Mouse (Mus musculus): Measurements from ENCODE around the gene Pdxp. TPM values are rescaled to one million over a fixed set of nuclear protein-coding genes. Genes with fewer than 3 reads are reported as not detected.

Pdxp gene
- polyA plus RNA-seq, 1 experiment from 2014 or later: 36.8 TPM

GRCm38 (mm10) chr15:78915660-78916017 is 1.9 kb downstream of the Pdxp start:
- no peaks in the 10 kb centered on the region for H3K9me3 ChIP-seq
- H3K4me3 ChIP-seq (replicated peaks): peak overlapping the region; percentile 85
- no peak overlapping the region for H3K27ac ChIP-seq
- H3K27me3 ChIP-seq: no peaks in the 10 kb centered on the region
- H3K4me1 ChIP-seq (replicated peaks): peaks cover 24% of the 10 kb centered on the region
- peak overlapping the region; percentile 49; the same call in 1 of the 2 replicates for H3K9ac ChIP-seq (replicated peaks)
- H3K36me3 ChIP-seq: peaks cover 47% of the 10 kb centered on the region
- WGBS: 8% methylated on average over 8 of the region's 8 CpGs
- ATAC-seq (ENCODE audit: insufficient number of reproducible peaks, insufficient read depth, low FRiP score, low TSS enrichment, low read depth): no peak
- peak overlapping the region; percentile 92 for H3K4me2 ChIP-seq

- peak overlapping the region; percentile 49 for H3K9ac ChIP-seq (replicated peaks)
- no peaks in the 10 kb centered on the region for H3K9me3 ChIP-seq
- peak overlapping the region; percentile 92 for H3K4me2 ChIP-seq
- peaks cover 24% of the 10 kb centered on the region for H3K4me1 ChIP-seq (replicated peaks)
- H3K36me3 ChIP-seq: peaks cover 41% of the 10 kb centered on the region
- 60% methylated on average over 12 of the region's 12 CpGs for WGBS
- H3K4me3 ChIP-seq (replicated peaks): peak overlapping the region; percentile 85
- ATAC-seq (ENCODE audit: insufficient number of reproducible peaks, insufficient read depth, low FRiP score, low TSS enrichment, low read depth): no peak
- H3K27ac ChIP-seq: no peak overlapping the region
- H3K27me3 ChIP-seq: no peaks in the 10 kb centered on the region
These were observed 2.5 kb downstream of the Pdxp start for GRCm38 (mm10) chr15:78916052-78916826.

- Histone ChIP-seq H3K27me3 (no peaks in the 10 kb centered on the region), H3K36me3 (peaks cover 32% of the 10 kb centered on the region), H3K4me2 (no peak overlapping the region), H3K9ac (replicated peaks) (no peak overlapping the region), H3K4me1 (replicated peaks) (peaks cover 24% of the 10 kb centered on the region), H3K4me3 (replicated peaks) (no peak overlapping the region), H3K9me3 (no peaks in the 10 kb centered on the region), H3K27ac (no peak overlapping the region)
- 91% methylated on average over 23 of the region's 23 CpGs for WGBS
- ATAC-seq (ENCODE audit: insufficient number of reproducible peaks, insufficient read depth, low FRiP score, low TSS enrichment, low read depth): no peak
These were observed 4.4 kb downstream of the Pdxp start for GRCm38 (mm10) chr15:78918126-78918525.

GRCm38 (mm10) chr15:78919914-78920313 is 6.2 kb downstream of the Pdxp start:
- Histone ChIP-seq H3K4me3 (replicated peaks) (no peak overlapping the region), H3K36me3 (peaks cover 32% of the 10 kb centered on the region), H3K27me3 (no peaks in the 10 kb centered on the region), H3K9me3 (no peaks in the 10 kb centered on the region), H3K4me1 (replicated peaks) (peaks cover 29% of the 10 kb centered on the region), H3K27ac (no peak overlapping the region), H3K4me2 (no peak overlapping the region), H3K9ac (replicated peaks) (no peak overlapping the region)
- WGBS: 76% methylated on average over 12 of the region's 12 CpGs
- ATAC-seq (ENCODE audit: insufficient number of reproducible peaks, insufficient read depth, low FRiP score, low TSS enrichment, low read depth): no peak

- H3K27me3 ChIP-seq: no peaks in the 10 kb centered on the region
- H3K9ac ChIP-seq (replicated peaks): no peak overlapping the region
- no peak for ATAC-seq (ENCODE audit: insufficient number of reproducible peaks, insufficient read depth, low FRiP score, low TSS enrichment, low read depth)
- peaks cover 36% of the 10 kb centered on the region for H3K4me1 ChIP-seq (replicated peaks)
- H3K9me3 ChIP-seq: no peaks in the 10 kb centered on the region
- peaks cover 20% of the 10 kb centered on the region for H3K36me3 ChIP-seq
- H3K27ac ChIP-seq: no peak overlapping the region
- 92% methylated on average over 7 of the region's 7 CpGs for WGBS
- H3K4me2 ChIP-seq: no peak overlapping the region
- H3K4me3 ChIP-seq (replicated peaks): no peak overlapping the region
These were observed 9.0 kb downstream of the Pdxp start for GRCm38 (mm10) chr15:78922700-78923099.

GRCm38 (mm10) chr15:78923585-78923984 is 9.9 kb downstream of the Pdxp start:
- H3K9me3 ChIP-seq: no peaks in the 10 kb centered on the region
- 0 out of 2 replicates have a peak overlapping the region, but pooled peaks have one; percentile 7 for H3K27ac ChIP-seq
- no peak overlapping the region for H3K4me2 ChIP-seq
- peaks cover 40% of the 10 kb centered on the region for H3K4me1 ChIP-seq (replicated peaks)
- WGBS: 34% methylated on average over 6 of the region's 6 CpGs
- H3K4me3 ChIP-seq (replicated peaks): no peak overlapping the region
- ATAC-seq (ENCODE audit: insufficient number of reproducible peaks, insufficient read depth, low FRiP score, low TSS enrichment, low read depth): no peak
- peak overlapping the region; percentile 23; the same call in 1 of the 2 replicates for H3K9ac ChIP-seq (replicated peaks)
- H3K27me3 ChIP-seq: no peaks in the 10 kb centered on the region
- H3K36me3 ChIP-seq: peaks cover 13% of the 10 kb centered on the region

- H3K27ac ChIP-seq: peak overlapping the region; percentile 98
- H3K4me1 ChIP-seq (replicated peaks): peaks cover 42% of the 10 kb centered on the region
- no peak overlapping the region for H3K4me3 ChIP-seq (replicated peaks)
- peaks cover 10% of the 10 kb centered on the region for H3K36me3 ChIP-seq
- WGBS: 52% methylated on average over 8 of the region's 8 CpGs
- no peak for ATAC-seq (ENCODE audit: insufficient number of reproducible peaks, insufficient read depth, low FRiP score, low TSS enrichment, low read depth)
- no peaks in the 10 kb centered on the region for H3K9me3 ChIP-seq
- no peak overlapping the region for H3K4me2 ChIP-seq
- no peaks in the 10 kb centered on the region for H3K27me3 ChIP-seq
- H3K9ac ChIP-seq (replicated peaks): no peak overlapping the region
These were observed 11.4 kb downstream of the Pdxp start for GRCm38 (mm10) chr15:78925129-78925528.

- WGBS: 4% methylated on average over 20 of the region's 20 CpGs
- peaks cover 42% of the 10 kb centered on the region for H3K4me1 ChIP-seq (replicated peaks)
- H3K36me3 ChIP-seq: peaks cover 16% of the 10 kb centered on the region
- peak within 1 kb of the TSS; percentile 93 for H3K4me2 ChIP-seq
- ATAC-seq (ENCODE audit: insufficient number of reproducible peaks, insufficient read depth, low FRiP score, low TSS enrichment, low read depth): peak; percentile 83
- H3K4me3 ChIP-seq (replicated peaks): peak within 1 kb of the TSS; percentile 52
- peak within 1 kb of the TSS; percentile 98 for H3K27ac ChIP-seq
- peak within 1 kb of the TSS; percentile 63 for H3K9ac ChIP-seq (replicated peaks)
- H3K27me3 ChIP-seq: no peaks in the 10 kb centered on the region
- H3K9me3 ChIP-seq: no peaks in the 10 kb centered on the region
These were observed 12.6 kb downstream of the Pdxp start, which contains the start of gene Lgals1 for GRCm38 (mm10) chr15:78926021-78926919. TSS of gene Lgals1 (plus strand) at chr15:78926725.

GRCm38 (mm10) chr15:78927021-78927787 is 13.5 kb downstream of the Pdxp start:
- H3K4me3 ChIP-seq (replicated peaks): peak overlapping the region; percentile 52
- peak overlapping the region; percentile 93 for H3K4me2 ChIP-seq
- peaks cover 16% of the 10 kb centered on the region for H3K36me3 ChIP-seq
- peaks cover 42% of the 10 kb centered on the region for H3K4me1 ChIP-seq (replicated peaks)
- WGBS: 13% methylated on average over 15 of the region's 15 CpGs
- H3K27me3 ChIP-seq: no peaks in the 10 kb centered on the region
- H3K27ac ChIP-seq: peak overlapping the region; percentile 98
- H3K9ac ChIP-seq (replicated peaks): peak overlapping the region; percentile 63
- no peak for ATAC-seq (ENCODE audit: insufficient number of reproducible peaks, insufficient read depth, low FRiP score, low TSS enrichment, low read depth)
- no peaks in the 10 kb centered on the region for H3K9me3 ChIP-seq

GRCm38 (mm10) chr15:78927788-78928457 is 14.2 kb downstream of the Pdxp start:
- Histone ChIP-seq H3K27ac (peak overlapping the region; percentile 98), H3K4me2 (peak overlapping the region; percentile 93), H3K36me3 (peaks cover 16% of the 10 kb centered on the region), H3K4me1 (replicated peaks) (peaks cover 42% of the 10 kb centered on the region), H3K4me3 (replicated peaks) (peak overlapping the region; percentile 52), H3K9me3 (no peaks in the 10 kb centered on the region), H3K9ac (replicated peaks) (peak overlapping the region; percentile 63), H3K27me3 (no peaks in the 10 kb centered on the region)
- peak; percentile 43 for ATAC-seq (ENCODE audit: insufficient number of reproducible peaks, insufficient read depth, low FRiP score, low TSS enrichment, low read depth)
- 1% methylated on average over 33 of the region's 35 CpGs for WGBS
